Mouse (Mus musculus) retina, postnatal 1 day (tissue): Measurements from ENCODE around the gene Shf.

Experiments used
- DNase-seq: peaks from one replicate; pipeline ENCODE4 v3.0.0-alpha.2; 2012

The Shf gene

GRCm38 (mm10) chr2:122368081-122368971 lies 636 bp downstream of the Shf start:
- DNase-seq, result no peak

- DNase-seq, result no peak
Measured at GRCm38 (mm10) chr2:122367701-122368080, 1.3 kb downstream of the Shf start.

- no peak for DNase-seq
Measured at GRCm38 (mm10) chr2:122367181-122367580, 1.8 kb downstream of the Shf start.

- no peak for DNase-seq
Measured at GRCm38 (mm10) chr2:122366706-122367105, 2.3 kb downstream of the Shf start.

- DNase-seq, result peak; percentile 76
Measured at GRCm38 (mm10) chr2:122366039-122366438, 2.9 kb downstream of the Shf start.

GRCm38 (mm10) chr2:122365244-122365866 lies 3.6 kb downstream of the Shf start:
- no peak for DNase-seq

GRCm38 (mm10) chr2:122364352-122364944 lies 4.5 kb downstream of the Shf start:
- no peak for DNase-seq

- DNase-seq, result peak; percentile 56
Measured at GRCm38 (mm10) chr2:122362622-122363523, 6.1 kb downstream of the Shf start.

GRCm38 (mm10) chr2:122361868-122362621 lies 6.9 kb downstream of the Shf start:
- peak; percentile 53 for DNase-seq

- DNase-seq, result no peak
Measured at GRCm38 (mm10) chr2:122361181-122361580, 7.8 kb downstream of the Shf start.

- DNase-seq, result no peak
Measured at GRCm38 (mm10) chr2:122360310-122360709, 8.7 kb downstream of the Shf start.

GRCm38 (mm10) chr2:122356187-122356586 lies 12.8 kb downstream of the Shf start:
- no peak for DNase-seq

GRCm38 (mm10) chr2:122355389-122355788 lies 13.6 kb downstream of the Shf start:
- DNase-seq, result no peak

GRCm38 (mm10) chr2:122354191-122354929 lies 14.6 kb downstream of the Shf start:
- no peak for DNase-seq

GRCm38 (mm10) chr2:122353765-122354164 lies 15.2 kb downstream of the Shf start:
- no peak for DNase-seq

- DNase-seq, result no peak
Measured at GRCm38 (mm10) chr2:122352992-122353391, 16.0 kb downstream of the Shf start.

GRCm38 (mm10) chr2:122351931-122352329 lies 17.0 kb downstream of the Shf start:
- peak; percentile 68 for DNase-seq

- DNase-seq, result no peak
Measured at GRCm38 (mm10) chr2:122351156-122351930, 17.6 kb downstream of the Shf start.

- no peak for DNase-seq
Measured at GRCm38 (mm10) chr2:122349136-122349785, 19.7 kb downstream of the Shf start.
